Mouse (Mus musculus): ENCODE results near the gene Meis1. TPM values are rescaled to one million over a fixed set of nuclear protein-coding genes. Genes with fewer than 3 reads are reported as not detected.

The Meis1 gene
- total RNA-seq, 1 experiment from 2014 or later: 95.6 TPM

DNA sequence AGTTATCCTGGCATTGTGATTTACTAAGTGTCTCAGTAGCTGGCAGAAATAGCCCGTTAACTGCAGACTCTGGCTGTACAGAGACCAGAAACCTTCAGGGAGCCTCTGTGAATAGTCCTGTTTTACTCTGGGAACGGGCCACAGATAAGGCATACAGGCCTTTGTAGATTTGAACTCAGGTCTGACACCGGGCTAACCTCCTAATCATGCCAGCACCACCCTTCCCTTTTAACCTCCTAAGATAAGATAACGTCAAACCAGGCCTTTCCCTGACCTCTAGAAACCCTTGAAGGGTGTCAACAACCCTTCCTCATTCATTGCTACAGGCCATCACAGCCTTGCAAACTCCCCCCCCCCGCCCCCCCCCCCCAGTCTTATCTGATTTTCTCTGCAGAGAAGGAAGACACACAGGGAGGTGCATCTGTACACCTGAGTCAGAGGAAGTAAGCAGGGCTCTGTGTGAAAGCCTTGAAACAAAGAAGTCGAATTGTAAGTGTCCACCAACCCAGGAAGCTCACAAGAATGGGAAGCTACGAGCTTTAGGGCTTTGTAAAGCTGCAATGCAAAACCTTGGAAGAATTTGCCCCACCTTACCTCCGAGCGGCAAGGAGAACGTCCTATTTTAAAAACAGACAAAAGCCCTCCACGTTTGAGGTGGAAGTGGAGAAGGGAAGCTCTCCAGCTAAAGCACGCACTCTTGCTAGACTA, 61.5 kb downstream of the Meis1 start:
- 0 out of 2 replicates have a peak, but pooled peaks have one; percentile 24 for ATAC-seq (replicated peaks; ENCODE audit: low read depth, poor library complexity, severe bottlenecking)

DNA sequence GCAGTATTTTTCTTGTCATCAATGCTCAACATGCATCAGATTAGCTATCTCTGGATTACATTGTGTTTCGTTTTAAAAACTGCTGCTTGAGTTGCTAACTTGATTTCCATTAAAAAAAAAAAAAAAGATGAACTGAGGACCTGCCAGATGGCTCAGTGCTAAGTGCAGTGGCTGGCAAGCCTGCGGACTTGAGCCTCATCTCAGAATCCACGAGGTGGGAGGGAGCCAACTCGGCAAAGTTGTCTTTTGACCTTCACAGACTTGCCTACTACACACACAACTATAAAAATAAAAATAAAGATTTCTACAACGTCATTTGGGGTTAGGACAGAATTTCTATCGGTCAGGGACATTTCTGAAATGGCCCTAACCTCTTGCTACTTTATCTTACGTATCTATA, 62.8 kb downstream of the Meis1 start:
- ATAC-seq (replicated peaks; ENCODE audit: low read depth, poor library complexity, severe bottlenecking): no peak

DNA sequence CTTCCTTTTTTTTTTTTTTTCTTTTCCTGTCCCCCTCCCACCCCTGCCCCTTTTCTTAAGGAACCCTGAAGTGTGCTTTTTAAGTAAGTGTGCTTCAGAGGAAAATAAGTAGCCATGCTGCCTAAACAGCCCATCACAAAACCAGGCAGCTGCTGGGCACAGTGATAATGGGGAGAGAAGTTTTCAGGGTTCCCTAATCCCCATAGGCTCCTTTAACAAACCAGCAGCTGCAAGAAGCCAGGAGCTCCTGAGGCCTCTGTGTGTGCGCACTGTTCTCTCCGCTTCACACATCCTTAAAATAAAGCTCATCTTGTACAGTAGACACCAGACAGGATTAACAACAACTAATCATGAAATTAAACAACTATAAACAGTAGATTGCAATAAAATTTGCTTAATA, 63.9 kb downstream of the Meis1 start:
- no peak for ATAC-seq (replicated peaks; ENCODE audit: low read depth, poor library complexity, severe bottlenecking)

DNA sequence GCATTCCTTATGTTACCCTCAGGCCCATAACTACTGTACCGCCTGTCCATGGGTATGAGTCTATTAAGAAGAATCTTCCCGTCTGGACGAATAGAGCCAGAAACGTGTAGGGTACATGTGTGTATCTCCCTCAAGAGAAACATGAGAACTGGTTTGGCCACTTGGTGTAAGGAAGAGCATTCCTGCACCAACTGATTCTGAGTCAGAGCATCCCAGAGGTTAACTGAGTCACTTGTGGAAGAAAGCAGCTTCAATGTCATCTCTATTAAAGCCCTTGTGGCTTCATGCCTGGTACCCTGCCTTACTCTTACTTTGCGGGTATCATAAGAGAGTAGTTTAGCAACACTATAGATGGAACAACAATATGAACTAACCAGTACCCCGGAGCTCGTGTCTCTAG, 64.9 kb downstream of the Meis1 start:
- no peak for ATAC-seq (replicated peaks; ENCODE audit: low read depth, poor library complexity, severe bottlenecking)

DNA sequence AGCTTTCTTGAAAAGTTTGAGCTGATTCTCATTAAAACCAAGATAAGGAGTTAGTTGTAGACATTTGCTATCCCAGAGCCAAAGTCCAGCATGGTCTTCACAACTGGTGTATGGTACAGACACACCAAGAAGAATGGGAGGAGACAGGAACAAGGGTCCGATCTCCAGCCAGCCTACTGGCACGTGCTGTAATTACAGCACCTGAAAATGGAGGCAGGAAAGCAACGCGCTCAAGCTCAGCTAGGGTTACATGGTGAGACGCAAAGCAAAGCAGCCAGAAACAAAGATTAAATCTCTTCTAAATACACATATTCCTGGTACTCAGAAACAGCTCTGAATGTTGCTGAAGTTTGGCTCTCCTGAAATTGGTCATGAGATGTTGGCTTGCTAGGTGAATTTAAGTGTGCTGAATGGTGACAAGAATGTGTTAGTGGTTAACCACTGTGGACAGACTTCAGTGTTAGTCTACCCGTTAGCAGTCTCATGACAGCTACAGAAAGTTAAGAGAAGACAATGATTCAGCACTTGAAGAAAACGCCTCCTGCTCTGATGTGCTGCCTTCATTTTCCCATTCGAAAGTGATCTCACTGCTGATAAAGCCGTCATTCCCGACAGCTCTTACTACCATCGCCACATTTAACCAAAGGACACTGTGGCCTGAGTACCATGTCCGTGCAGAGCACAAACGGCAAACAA, 70.0 kb downstream of the Meis1 start:
- ATAC-seq (replicated peaks; ENCODE audit: low read depth, poor library complexity, severe bottlenecking): peak; percentile 87

DNA sequence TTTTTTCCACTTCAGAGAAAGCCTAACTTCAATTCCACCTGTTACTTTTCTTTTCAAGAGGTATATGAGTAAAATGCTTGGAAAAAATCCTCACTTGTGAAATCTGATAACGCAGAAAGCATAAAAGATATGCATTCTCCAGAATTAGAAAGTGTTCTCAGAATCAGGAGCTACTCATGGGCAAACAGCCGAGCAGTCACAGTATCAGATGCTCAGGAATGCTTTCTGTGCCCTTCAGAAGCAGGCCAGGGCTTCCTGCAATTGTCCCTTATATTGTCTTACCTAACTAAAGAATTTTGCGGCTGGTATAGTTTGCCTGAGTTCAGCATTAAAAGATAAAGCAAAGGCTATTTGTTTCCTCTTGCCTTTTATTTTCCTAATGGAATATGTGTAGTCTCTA, 71.4 kb downstream of the Meis1 start:
- no peak for ATAC-seq (replicated peaks; ENCODE audit: low read depth, poor library complexity, severe bottlenecking)

DNA sequence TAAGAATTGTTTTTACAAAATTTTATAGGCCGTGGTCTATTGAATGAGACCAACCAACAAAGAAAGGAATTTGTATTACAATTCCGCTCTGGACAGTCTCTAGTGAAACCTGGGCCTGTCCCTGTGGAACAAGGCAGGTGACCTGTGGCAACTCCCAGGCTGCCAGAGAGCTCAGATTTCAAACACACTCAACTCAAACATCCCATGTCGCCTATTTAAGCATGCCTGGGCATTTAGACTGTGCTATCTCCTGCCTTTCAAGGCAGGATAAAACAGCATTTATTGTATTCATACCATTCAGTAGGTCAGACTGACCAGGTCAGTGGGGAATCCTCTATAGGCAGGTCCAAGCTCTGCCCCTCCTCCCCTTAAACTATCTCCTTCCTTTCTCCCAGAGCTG, 73.0 kb downstream of the Meis1 start:
- no peak for ATAC-seq (replicated peaks; ENCODE audit: low read depth, poor library complexity, severe bottlenecking)

DNA sequence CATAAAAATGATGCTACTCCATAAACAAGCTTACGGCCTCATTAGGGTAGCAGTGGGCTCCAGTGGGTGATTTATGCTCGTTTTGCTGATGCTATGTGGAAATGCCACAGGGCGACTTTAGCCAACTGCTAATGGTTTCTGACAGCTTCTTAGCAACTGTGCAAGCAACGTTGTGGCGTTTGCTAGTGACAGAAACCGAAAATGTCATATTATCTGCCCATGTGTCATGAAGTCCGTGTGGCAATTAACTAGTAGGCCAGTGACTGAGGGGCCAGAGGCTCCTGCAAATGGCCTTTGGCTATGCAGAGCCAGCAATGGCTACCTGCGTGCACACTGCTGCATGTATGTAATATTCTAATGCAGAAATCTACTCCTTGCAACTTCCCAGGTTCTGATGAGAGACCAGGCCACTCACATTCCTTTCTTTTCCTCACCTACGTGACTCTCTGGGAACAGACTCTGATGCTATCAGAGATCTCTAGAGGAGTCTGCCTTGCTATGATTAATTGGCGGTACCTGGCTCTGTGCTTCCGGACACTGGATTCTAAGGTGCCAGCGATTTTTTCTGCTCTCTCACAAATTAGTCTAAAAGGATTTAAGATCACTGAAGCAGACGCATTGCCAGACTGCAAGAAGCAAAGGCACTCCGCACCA, 73.7 kb downstream of the Meis1 start:
- ATAC-seq (replicated peaks; ENCODE audit: low read depth, poor library complexity, severe bottlenecking): no peak

DNA sequence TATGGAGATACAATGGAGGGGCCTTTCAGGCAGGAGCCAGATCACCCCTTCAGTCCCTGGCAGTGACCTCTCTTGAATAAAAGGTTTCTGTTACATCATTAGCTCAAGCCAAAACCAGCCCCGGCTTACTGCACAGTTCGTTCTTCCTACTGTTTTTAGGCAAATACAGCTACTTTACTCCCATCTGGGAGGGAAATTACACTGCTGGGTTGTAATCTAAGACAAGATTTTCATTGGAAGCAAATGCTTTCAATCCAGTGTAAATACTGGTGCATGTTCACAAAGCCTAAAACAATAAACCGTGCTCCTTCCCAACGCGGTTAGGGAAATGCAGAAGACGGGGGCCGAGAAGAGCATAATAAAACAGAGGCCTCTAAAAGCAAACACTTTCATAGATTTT, 74.6 kb downstream of the Meis1 start:
- ATAC-seq (replicated peaks; ENCODE audit: low read depth, poor library complexity, severe bottlenecking): no peak

DNA sequence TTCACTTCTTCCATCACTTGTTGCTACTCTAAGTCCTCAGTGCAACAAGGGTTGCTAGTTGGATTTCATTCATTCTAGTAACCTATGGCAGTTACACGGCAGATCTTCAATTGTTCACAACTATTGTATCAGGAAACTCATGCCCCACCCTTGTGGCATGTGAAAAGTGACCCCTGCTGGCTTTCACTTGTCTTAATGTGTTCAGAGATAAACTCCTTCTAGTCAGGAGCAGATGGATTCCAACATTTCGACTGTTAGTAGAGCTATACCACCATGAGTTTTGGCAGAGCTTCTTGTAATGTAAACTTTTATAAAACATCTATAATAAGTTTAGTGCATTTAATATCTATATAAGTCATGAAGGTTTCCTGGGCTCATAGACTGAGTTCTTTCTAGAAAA, 75.8 kb downstream of the Meis1 start:
- ATAC-seq (replicated peaks; ENCODE audit: low read depth, poor library complexity, severe bottlenecking): no peak; the same call in 1 of the 2 replicates

DNA sequence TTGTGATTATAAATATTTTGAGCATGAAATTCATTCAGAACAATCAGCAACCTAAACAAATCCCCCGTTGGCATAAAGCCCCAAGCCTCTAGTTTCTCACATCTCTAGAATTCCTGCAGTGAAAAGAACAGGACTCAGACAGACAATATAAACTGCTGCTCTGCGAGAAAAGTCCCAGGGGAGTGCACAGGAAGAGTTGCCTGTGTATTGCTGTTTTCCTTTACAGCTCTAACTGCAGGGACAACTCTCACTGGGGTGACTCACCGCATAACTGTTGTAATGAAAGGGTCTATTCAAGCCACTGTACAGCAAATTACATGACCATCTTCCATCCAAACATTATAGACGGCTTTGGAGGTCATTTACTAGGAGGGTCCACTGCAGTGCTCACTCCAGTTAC, 77.9 kb downstream of the Meis1 start:
- no peak for ATAC-seq (replicated peaks; ENCODE audit: low read depth, poor library complexity, severe bottlenecking)

DNA sequence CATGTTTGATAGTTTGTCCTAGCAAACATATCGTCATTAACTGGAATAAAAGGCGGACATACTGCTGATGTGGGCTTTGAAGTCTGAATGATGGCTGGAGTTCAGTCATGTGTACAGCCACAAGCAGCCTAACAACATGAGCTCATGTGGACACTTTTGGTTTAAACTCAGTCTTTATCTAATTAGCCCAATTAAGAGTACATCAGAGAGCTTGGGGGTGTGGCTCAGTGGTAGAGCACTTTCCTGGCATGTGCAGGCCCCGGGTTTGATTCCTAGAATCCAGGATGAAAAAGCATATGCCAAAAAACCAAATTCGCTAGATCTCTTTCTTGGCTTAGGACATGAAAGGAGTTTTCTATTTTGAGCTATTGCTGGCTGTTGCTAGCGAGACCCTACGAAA, 83.9 kb downstream of the Meis1 start:
- ATAC-seq (replicated peaks; ENCODE audit: low read depth, poor library complexity, severe bottlenecking): no peak

DNA sequence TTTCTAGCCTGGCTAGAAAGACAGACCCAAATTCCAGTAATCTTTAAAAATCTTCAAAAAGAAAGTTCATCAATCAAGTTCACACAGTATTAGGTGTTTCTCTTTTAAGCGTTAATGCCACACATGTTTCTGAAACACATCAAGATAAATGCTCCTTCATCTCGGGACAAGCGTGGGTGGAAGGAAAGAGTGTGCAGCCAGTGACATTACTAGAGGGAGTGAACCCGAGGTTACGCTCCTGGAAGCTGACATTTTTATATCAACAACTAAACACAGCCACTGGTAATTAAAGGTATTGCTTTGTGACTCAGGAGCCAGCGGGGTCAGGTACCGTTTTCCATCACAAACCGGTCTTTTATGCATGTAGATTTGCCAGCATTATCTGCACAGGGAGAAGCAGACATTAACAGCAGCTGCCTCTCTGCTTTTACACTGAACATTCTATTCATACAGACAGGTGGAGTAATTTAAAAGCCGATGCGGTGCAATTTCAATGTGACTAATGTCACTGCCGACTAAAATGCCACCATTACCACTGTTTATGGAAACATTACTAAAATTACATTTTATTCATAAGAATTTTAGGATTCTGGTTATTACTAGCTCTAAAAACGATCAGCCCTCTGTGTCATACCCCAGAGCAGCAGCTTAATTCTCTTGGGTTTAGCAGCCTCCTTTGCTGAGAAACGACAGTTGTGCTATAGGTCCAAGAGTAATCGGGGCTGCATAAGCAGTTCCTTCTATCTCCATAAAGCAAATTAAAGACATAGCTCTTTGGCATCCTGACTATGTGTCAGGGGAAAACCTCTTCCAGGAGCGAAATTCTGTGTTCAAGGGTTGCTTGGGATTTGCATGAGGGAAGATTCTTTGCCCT, 87.5 kb downstream of the Meis1 start:
- no peak for ATAC-seq (replicated peaks; ENCODE audit: low read depth, poor library complexity, severe bottlenecking)

DNA sequence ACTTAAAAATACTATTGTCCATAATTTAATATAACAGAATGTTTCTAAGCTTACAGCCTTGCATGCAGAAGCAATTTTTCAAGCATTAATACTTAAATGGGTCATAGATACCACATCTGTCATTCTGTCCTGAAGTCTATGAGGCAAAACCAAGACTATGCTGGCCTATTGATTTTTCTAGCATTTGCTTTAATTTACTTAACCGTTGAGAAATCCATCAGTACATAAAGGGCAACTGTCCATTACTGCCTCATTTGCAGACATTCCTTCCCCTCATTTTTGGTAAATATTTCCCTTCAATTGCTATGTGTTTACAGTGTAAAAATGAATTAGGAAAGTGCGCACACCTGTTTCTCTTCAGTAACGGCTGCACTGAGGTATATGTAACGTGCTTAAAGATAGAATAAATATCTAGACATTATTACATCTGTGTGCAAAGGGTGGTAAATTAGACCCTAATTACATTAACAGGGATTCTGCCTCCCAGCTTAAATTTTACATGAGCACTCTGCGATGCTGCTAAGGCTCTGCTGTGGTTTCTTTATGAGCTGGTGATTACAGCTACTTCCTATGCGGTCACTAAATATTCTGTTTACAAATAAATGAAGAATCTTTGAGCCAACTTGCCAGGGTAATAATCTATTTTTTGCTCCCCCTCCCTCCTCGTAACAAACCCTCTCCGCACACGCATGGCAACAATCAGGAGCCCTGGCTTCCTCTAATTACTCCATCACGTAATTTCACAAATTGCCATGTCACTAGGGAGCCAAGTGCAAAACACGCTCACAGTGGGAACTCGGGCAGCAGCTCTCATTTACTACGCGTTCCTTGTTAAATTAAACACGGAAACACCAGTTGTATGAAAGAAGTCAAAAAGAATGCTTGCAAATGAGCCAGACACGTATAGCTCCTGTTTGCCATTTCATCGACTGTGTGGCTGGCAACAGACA, 88.7 kb downstream of the Meis1 start:
- ATAC-seq (replicated peaks; ENCODE audit: low read depth, poor library complexity, severe bottlenecking): no peak

DNA sequence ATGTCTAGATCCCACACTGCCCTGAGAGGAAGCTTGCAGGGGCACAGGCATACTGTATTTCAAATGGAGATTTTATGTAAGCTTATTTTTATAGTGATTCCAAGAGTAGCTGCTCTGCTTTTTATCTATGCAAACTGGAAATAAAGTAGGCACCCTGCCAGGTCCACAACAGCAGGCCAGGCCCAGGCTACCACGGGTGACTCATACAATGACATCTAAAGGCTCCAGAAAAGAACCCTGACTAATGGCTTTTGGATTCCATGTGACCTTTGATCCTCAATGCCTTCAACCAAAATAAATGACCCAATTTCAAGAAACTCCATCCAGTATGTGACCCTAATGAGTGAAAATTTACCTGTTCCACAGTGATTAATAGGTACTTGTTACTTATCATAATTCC, 91.4 kb downstream of the Meis1 start:
- no peak for ATAC-seq (replicated peaks; ENCODE audit: low read depth, poor library complexity, severe bottlenecking)

DNA sequence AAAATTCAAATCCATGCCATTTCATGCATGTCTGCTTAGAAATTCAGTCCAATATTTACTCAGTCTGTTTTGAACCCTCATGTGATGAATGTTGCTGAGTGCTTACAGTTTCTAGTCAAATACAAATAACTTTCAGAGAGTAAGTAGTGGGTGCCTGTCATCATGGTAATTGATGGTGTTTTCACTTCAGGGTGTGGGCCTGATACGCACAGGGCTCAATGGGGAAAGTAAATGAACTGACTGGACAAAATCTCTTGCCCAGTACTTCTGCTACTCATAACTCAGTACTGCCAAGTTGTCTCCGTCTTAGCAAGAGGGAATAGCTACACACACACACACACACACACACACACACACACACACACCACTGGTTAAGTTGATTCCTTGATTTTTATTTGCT, 92.0 kb downstream of the Meis1 start:
- no peak for ATAC-seq (replicated peaks; ENCODE audit: low read depth, poor library complexity, severe bottlenecking)

DNA sequence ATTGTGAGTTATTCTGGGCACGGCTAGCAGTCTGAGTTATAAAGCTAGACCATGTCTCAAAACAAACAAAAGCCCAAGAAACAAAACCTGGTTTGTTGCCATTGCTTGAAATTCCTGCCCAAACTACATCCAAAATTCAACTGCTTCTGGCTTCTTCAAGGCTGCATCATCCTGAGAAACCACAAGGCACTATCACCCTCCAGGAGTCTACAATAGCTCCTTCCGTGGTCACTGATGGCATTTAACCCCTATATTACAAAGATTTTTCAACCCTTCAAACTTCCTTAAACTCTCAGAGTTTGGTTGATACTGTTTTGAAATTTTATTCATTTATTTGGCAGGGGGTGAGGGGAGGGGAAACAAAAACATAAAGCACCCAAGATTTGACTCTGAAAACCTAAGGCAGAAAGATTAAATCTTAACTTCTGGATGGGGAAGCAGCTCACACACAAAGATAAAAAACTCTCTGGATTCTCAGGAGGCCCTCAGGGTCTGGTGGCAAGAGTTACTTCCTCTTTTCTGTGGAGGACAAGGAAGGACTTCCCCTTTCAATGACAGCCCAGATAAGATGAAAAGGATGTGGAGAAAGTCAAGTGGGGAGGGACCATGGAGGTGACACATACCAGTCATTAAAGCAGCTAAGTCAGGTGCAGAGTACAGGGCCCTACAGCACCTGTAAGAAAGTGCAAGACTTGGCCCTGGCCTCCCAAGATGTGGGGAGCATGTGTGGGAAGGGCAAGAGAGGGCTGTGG, 94.0 kb downstream of the Meis1 start:
- peak; percentile 91 for ATAC-seq (replicated peaks; ENCODE audit: low read depth, poor library complexity, severe bottlenecking)

DNA sequence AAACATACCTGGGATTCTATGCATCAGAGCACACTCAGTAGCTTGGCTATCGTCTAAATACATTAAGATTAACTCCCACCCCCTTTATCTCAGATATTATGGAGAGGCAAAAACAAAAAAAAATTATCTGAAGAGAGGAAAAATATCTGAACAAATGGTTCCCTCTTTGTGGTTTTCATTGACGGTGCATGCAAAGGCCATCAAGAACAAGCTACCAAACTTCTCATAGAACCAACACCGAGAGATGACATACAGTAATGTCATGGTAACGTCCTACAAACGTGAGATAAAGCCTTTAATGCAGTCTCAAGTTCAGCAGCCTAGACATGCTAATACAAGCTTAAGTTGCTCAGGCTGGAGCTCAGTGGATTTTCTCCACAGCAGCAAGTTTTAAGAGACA, 95.5 kb downstream of the Meis1 start:
- peak; percentile 35 for ATAC-seq (replicated peaks; ENCODE audit: low read depth, poor library complexity, severe bottlenecking)

DNA sequence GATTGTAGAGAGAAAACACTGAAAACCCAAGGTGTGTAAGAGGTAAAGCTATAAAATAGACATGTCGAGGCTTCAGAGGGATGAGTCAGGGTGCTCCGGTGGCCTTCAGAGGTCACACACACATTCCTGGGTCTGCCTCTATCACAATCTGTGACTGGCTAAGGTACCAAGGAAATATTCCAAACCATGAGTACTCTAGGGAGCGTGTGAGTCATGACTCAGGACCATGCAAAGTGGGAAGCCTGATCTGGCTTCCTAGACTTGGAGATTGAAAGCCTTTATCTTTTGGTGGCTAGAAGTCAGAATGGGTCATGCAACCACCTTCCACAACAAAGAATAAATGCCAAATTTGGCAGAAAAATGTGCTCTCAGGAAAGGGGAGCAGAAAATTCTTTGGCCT, 98.1 kb downstream of the Meis1 start:
- no peak for ATAC-seq (replicated peaks; ENCODE audit: low read depth, poor library complexity, severe bottlenecking)
